Mouse (Mus musculus): ENCODE results near the gene Parpbp. TPM values are rescaled to one million over a fixed set of nuclear protein-coding genes. Genes with fewer than 3 reads are reported as not detected.

The Parpbp gene
- polyA plus RNA-seq (2012; fragmentation: generic; extraction: Trizol): 1.9 TPM

DNA sequence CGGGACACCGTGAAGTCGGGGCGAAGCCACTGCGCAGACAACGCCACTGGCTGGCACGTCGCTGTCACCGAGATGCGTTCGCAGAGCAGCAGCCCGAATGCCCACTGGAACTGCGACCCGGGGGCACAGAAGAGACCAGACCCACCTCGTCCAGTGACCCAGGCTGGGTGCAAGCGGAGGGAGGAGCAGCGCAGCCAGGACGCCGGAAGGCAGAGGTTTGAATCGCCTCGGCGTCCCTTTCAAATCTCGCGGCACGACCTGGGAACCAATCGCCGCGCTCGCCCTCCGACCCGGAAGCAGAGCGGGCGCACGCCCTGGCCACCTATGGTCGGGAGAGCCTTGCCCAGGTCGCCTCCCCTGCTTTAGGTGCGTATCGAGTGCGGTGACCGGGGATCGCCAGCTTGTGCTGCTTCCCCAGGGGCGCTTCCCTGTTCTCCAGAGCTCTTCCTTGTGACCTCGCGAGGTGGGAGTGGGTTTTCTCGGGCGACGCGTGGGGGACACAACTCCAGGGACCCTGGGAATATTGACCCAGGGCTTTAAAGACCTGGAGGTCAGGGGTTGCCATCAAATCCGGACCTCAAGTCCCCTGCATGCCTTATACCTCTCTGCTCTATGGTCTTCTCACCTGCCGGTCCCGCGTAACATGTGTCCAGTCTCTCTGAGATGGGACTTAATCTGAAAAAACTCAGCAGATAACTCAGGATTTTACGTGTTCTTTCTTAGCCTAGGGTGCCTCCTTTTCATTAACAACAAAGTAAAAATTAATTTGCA is at the start of gene Parpbp, which contains the start of gene Nup37:
Parpbp (minus strand) TSS at position 235 of the 771 bp plus-strand sequence.
Nup37 (plus strand) TSS at position 286 of the 771 bp plus-strand sequence.
- Histone ChIP-seq H3K4me2 (ENCODE audit: low read depth) (peak within 1 kb of the TSS; percentile 91), H3K4me3 (peak within 1 kb of the TSS; percentile 98), H3K27me3 (ENCODE audit: control insufficient read depth, insufficient read depth, insufficient read length) (no peaks in the 10 kb centered on the region), H3ac (ENCODE audit: control insufficient read depth, insufficient read length) (peak within 1 kb of the TSS; percentile 7), H3K36me3 (ENCODE audit: control insufficient read depth, insufficient read depth) (no peaks in the 10 kb centered on the region), H3K79me2 (ENCODE audit: control insufficient read depth, insufficient read depth) (peaks cover 36% of the 10 kb centered on the region)
- TF ChIP-seq TCF12 (IDR thresholded peaks at IDR 0.05; ENCODE audit: insufficient read depth, poor library complexity, severe bottlenecking) (no peak), CEBPB (IDR thresholded peaks at IDR 0.05; ENCODE audit: insufficient read depth, poor library complexity, severe bottlenecking) (no peak), POLR2A (IDR thresholded peaks at IDR 0.05; ENCODE audit: insufficient read length, low read depth) (no peak), SRF (IDR thresholded peaks at IDR 0.05; ENCODE audit: control insufficient read depth, insufficient read length, low read depth) (no peak), E2F4 (IDR thresholded peaks at IDR 0.05; ENCODE audit: insufficient read depth) (peak; percentile 97), POLR2AphosphoS2 (IDR thresholded peaks at IDR 0.05; ENCODE audit: insufficient read length, low read depth) (peak; percentile 93)

DNA sequence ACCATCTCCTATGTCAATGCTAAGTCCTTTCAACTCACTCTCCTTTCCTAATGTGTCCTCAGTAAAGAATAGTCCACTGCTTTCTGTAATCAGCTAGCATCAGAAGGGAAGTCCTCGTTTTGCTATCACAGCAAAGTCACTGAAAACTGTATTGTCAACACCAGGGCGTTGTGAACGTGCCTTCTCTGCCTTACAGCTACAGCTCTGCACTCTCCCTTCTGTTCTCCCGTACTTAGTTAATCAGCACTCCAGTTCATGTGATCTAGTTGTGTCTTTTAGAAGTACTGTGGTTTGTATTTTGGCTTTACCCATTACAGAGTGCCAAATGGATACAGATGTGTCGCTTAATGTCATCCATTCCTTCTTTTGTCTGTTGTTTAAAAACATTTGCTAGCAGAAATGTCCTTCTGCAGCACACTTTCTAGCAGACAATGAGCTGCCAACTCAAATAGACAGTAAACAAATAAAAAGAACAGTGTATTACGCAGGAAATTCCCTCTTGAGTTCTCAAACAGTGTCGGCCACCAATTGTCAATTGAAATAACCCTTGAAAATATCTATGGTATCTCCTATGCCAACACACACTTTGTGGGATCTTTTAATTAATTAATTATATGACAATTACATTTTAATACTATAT is 20.8 kb upstream of the Parpbp start:
- H3K4me3 ChIP-seq: no peak overlapping the region
- no peak for TF ChIP-seq TCF3 (IDR thresholded peaks at IDR 0.05; ENCODE audit: insufficient read length, low read depth)
- TF ChIP-seq MYOG (IDR thresholded peaks at IDR 0.05; ENCODE audit: control insufficient read depth in 1 of 3, insufficient read depth in 1 of 3, insufficient read length in 2 of 3, low read depth in 2 of 3): no peak
- no peak for TF ChIP-seq CEBPB (IDR thresholded peaks at IDR 0.05; ENCODE audit: insufficient read depth, poor library complexity, severe bottlenecking)
- TF ChIP-seq TCF12 (IDR thresholded peaks at IDR 0.05; ENCODE audit: insufficient read depth, poor library complexity, severe bottlenecking): no peak
- no peak for TF ChIP-seq MYOD1 (IDR thresholded peaks at IDR 0.05; ENCODE audit: control insufficient read depth in 1 of 3, insufficient read length in 2 of 3, low read depth in 2 of 3)
- no peak for TF ChIP-seq MAX (IDR thresholded peaks at IDR 0.05; ENCODE audit: low read depth)
- peaks cover 3% of the 10 kb centered on the region for H3K36me3 ChIP-seq (ENCODE audit: control insufficient read depth, insufficient read depth)
- no peaks in the 10 kb centered on the region for H3K27me3 ChIP-seq (ENCODE audit: control insufficient read depth, insufficient read depth, insufficient read length)
- no peak overlapping the region for H3ac ChIP-seq (ENCODE audit: control insufficient read depth, insufficient read length)
- H3K79me2 ChIP-seq (ENCODE audit: control insufficient read depth, insufficient read depth): no peaks in the 10 kb centered on the region
- no peak overlapping the region for H3K4me2 ChIP-seq (ENCODE audit: low read depth)

DNA sequence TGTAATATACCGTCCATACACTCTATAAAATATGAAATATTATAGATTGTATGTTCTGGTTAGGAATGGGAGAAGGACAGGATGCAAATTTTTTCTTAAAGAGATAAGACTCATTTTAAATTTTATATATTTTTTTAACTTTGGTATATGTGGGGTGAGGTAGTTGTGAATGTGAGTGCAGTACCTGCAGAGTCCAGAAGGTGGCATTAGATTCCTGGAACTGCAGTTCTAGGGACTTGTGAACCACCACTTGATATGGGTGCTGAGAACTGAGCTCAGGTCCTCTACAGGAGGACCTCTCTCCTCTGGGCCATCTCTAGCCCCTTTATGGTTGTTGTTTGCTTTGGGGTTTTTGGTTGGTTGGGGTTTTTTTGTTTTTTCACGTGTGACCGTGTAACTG is 19.4 kb upstream of the Parpbp start:
- no peak overlapping the region for H3K4me2 ChIP-seq (ENCODE audit: low read depth)
- H3K4me3 ChIP-seq: no peak overlapping the region
- H3ac ChIP-seq (ENCODE audit: control insufficient read depth, insufficient read length): no peak overlapping the region
- H3K27me3 ChIP-seq (ENCODE audit: control insufficient read depth, insufficient read depth, insufficient read length): no peaks in the 10 kb centered on the region
- TF ChIP-seq SRF (IDR thresholded peaks at IDR 0.05; ENCODE audit: control insufficient read depth, insufficient read length, low read depth) (no peak), MYOG (IDR thresholded peaks at IDR 0.05; ENCODE audit: control insufficient read depth in 1 of 3, insufficient read depth in 1 of 3, insufficient read length in 2 of 3, low read depth in 2 of 3) (no peak), POLR2A (IDR thresholded peaks at IDR 0.05; ENCODE audit: insufficient read length, low read depth) (no peak), REST (IDR thresholded peaks at IDR 0.05; ENCODE audit: insufficient read depth, insufficient read length) (no peak), CEBPB (IDR thresholded peaks at IDR 0.05; ENCODE audit: insufficient read depth, poor library complexity, severe bottlenecking) (no peak), E2F4 (IDR thresholded peaks at IDR 0.05; ENCODE audit: insufficient read depth) (no peak), TCF12 (IDR thresholded peaks at IDR 0.05; ENCODE audit: insufficient read depth, poor library complexity, severe bottlenecking) (no peak), POLR2AphosphoS2 (IDR thresholded peaks at IDR 0.05; ENCODE audit: insufficient read length, low read depth) (no peak)
- no peaks in the 10 kb centered on the region for H3K79me2 ChIP-seq (ENCODE audit: control insufficient read depth, insufficient read depth)
- peaks cover 7% of the 10 kb centered on the region for H3K36me3 ChIP-seq (ENCODE audit: control insufficient read depth, insufficient read depth)

DNA sequence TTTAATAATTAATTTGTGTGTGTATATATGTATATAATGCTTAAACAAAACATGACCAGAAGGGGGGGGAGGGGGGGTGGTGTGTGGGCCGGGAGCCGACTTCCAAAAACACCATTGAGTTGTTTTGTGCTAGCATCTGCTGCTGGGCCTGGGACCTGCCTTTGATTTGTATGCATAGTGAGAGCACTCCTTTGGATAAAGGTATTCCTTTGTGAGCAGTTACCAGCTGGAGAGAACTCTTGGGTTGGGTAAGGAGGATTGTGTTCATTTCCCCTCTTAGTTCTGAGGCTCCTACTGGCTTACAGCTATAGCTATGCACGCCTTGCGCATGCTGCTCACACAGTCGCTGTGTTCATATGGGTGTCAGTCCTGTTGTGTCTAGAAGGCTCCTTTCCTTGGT is 15.9 kb upstream of the Parpbp start:
- Histone ChIP-seq H3ac (ENCODE audit: control insufficient read depth, insufficient read length) (no peak overlapping the region), H3K27me3 (ENCODE audit: control insufficient read depth, insufficient read depth, insufficient read length) (no peaks in the 10 kb centered on the region), H3K79me2 (ENCODE audit: control insufficient read depth, insufficient read depth) (no peaks in the 10 kb centered on the region), H3K4me2 (ENCODE audit: low read depth) (no peak overlapping the region), H3K36me3 (ENCODE audit: control insufficient read depth, insufficient read depth) (peaks cover 23% of the 10 kb centered on the region), H3K4me3 (no peak overlapping the region)
- no peak for TF ChIP-seq USF1 (IDR thresholded peaks at IDR 0.05; ENCODE audit: low read depth)
- TF ChIP-seq TCF12 (IDR thresholded peaks at IDR 0.05; ENCODE audit: insufficient read depth, poor library complexity, severe bottlenecking): no peak
- TF ChIP-seq POLR2A (IDR thresholded peaks at IDR 0.05; ENCODE audit: insufficient read length, low read depth): no peak
- TF ChIP-seq MYOD1 (IDR thresholded peaks at IDR 0.05; ENCODE audit: control insufficient read depth in 1 of 3, insufficient read length in 2 of 3, low read depth in 2 of 3): no peak
- no peak for TF ChIP-seq REST (IDR thresholded peaks at IDR 0.05; ENCODE audit: insufficient read depth, insufficient read length)
- TF ChIP-seq SRF (IDR thresholded peaks at IDR 0.05; ENCODE audit: control insufficient read depth, insufficient read length, low read depth): no peak
- no peak for TF ChIP-seq TCF3 (IDR thresholded peaks at IDR 0.05; ENCODE audit: insufficient read length, low read depth)
- TF ChIP-seq MYOG (IDR thresholded peaks at IDR 0.05; ENCODE audit: control insufficient read depth in 1 of 3, insufficient read depth in 1 of 3, insufficient read length in 2 of 3, low read depth in 2 of 3): no peak
- no peak for TF ChIP-seq CEBPB (IDR thresholded peaks at IDR 0.05; ENCODE audit: insufficient read depth, poor library complexity, severe bottlenecking)
- TF ChIP-seq E2F4 (IDR thresholded peaks at IDR 0.05; ENCODE audit: insufficient read depth): no peak
- TF ChIP-seq POLR2AphosphoS2 (IDR thresholded peaks at IDR 0.05; ENCODE audit: insufficient read length, low read depth): no peak
- TF ChIP-seq MAX (IDR thresholded peaks at IDR 0.05; ENCODE audit: low read depth): no peak
